8 mouse cellular contexts compared by ENCODE assay signal in the genomic region with DNA sequence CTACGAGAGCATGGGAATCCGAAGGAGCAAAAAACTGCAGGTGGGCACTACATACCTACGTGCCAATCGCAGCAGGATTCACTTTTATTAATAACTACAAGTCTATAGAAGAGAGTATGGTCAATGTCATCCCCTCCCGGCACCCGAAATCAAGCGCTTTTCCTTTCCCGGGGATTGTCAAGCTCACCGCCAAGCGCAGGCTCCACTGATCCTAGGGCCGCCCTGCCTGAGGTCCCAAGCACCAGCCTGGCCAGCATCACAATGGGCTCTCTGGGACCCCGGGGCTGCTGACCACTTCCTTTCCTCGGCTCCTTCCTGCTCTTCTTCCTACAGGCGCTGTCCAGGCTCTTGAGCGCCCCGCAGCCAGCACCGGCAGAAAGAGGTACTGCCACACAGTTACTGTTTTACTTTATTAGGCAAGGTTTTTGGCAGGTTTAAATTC. TPM values are rescaled to one million over a fixed set of nuclear protein-coding genes. Genes with fewer than 3 reads are reported as not detected.
DNase-seq lines count a peak whose midpoint lies in the region; ATAC-seq lines count a peak whose summit lies in the region.

A gene (plus strand): TSS at position 294 of the 442 bp plus-strand sequence.
A gene (minus strand): TSS at position 350 of the 442 bp plus-strand sequence.

- H3K9ac ChIP-seq in lung, embryonic 16.5 days (ENCODE audit: low read length), result peak within 1 kb of the TSS; percentile 70

- H3K27me3 ChIP-seq in hindbrain, embryonic 10.5 days (ENCODE audit: insufficient read depth, poor library complexity, severe bottlenecking), result no peaks in the 10 kb centered on the region
- no peaks in the 10 kb centered on the region for H3K27me3 ChIP-seq in lung, embryonic 16.5 days (ENCODE audit: control insufficient read depth, insufficient read depth, low read depth, low read length)

- peak within 1 kb of the TSS; percentile 87 for H3K27ac ChIP-seq in hindbrain, embryonic 10.5 days
- no peak within 1 kb of the TSS for H3K27ac ChIP-seq in lung, embryonic 16.5 days (ENCODE audit: low read length)

- peak; percentile 96 for ATAC-seq in frontal cortex, adult (ENCODE audit: low TSS enrichment)
- peak; percentile 89 for ATAC-seq in lung, embryonic 16.5 days (ENCODE audit: low read depth)

- H3K4me3 ChIP-seq in hindbrain, embryonic 10.5 days, result peak within 1 kb of the TSS; percentile 67
- peak within 1 kb of the TSS; percentile 71 for H3K4me3 ChIP-seq in lung, embryonic 16.5 days (ENCODE audit: low read length)

- no peaks in the 10 kb centered on the region for H3K9me3 ChIP-seq in hindbrain, embryonic 10.5 days
- no peaks in the 10 kb centered on the region for H3K9me3 ChIP-seq in lung, embryonic 16.5 days (ENCODE audit: control insufficient read depth, low read length)

- no peaks in the 10 kb centered on the region for H3K36me3 ChIP-seq in hindbrain, embryonic 10.5 days
- no peaks in the 10 kb centered on the region for H3K36me3 ChIP-seq in lung, embryonic 16.5 days (ENCODE audit: control insufficient read depth, insufficient read depth, low read length)

- DNase-seq in MEL-GATA-1-ER (ENCODE audit: extremely low read depth, low read depth), result peak; percentile 68
- peak; percentile 92 for DNase-seq in cerebellum, adult 9-10 months
- peak; percentile 85 for DNase-seq in hindbrain, embryonic 10.5 days (ENCODE audit: low spot score)
- peak; percentile 86 for DNase-seq in layer of hippocampus, adult 9-11 months
- peak; percentile 45 for DNase-seq in ovary, adult 18-20 months (ENCODE audit: low spot score)
- DNase-seq in thymus, postnatal 0 days (ENCODE audit: low spot score), result peak; percentile 77

- peak within 1 kb of the TSS; percentile 88 for H3K4me2 ChIP-seq in lung, embryonic 16.5 days (ENCODE audit: low read depth, low read length)

- peaks cover 8% of the 10 kb centered on the region for H3K4me1 ChIP-seq in hindbrain, embryonic 10.5 days (replicated peaks)
- H3K4me1 ChIP-seq in lung, embryonic 16.5 days (replicated peaks; ENCODE audit: control insufficient read depth, insufficient read depth, low read length), result peaks cover 4% of the 10 kb centered on the region; the same call in 1 of the 2 replicates

- 2% methylated on average over 17 of the region's 17 CpGs for WGBS in hindbrain, embryonic 10.5 days
- WGBS in lung, embryonic 16.5 days, result under 1% methylated on average over 17 of the region's 17 CpGs

RNA-seq across cellular contexts. Expression of the first gene that starts in this region (rescaled TPM):
- polyA plus RNA-seq in hindbrain, embryonic 10.5 days (2016; fragmentation: Nextera tagmentation; extraction: Ambion mirVana), result 9.3 and 9.4 TPM in 2 replicates
- 9.5 and 10.5 TPM in 2 replicates for polyA plus RNA-seq in lung, embryonic 16.5 days (2015; fragmentation: Nextera tagmentation; extraction: Ambion mirVana)
- polyA plus RNA-seq in thymus, postnatal 0 days (2015; fragmentation: Nextera tagmentation; extraction: Ambion mirVana), result 7.5 and 8.3 TPM in 2 replicates

RNA-seq across cellular contexts. Expression of the second gene that starts in this region (rescaled TPM):
- 25.7 and 27.3 TPM in 2 replicates for polyA plus RNA-seq in hindbrain, embryonic 10.5 days (2016; fragmentation: Nextera tagmentation; extraction: Ambion mirVana)
- 8.0 and 8.4 TPM in 2 replicates for polyA plus RNA-seq in lung, embryonic 16.5 days (2015; fragmentation: Nextera tagmentation; extraction: Ambion mirVana)
- polyA plus RNA-seq in thymus, postnatal 0 days (2015; fragmentation: Nextera tagmentation; extraction: Ambion mirVana), result 9.1 and 9.4 TPM in 2 replicates
